Mouse (Mus musculus): ENCODE measurements around the gene Aldh2. TPM values are rescaled to one million over a fixed set of nuclear protein-coding genes. Genes with fewer than 3 reads are reported as not detected.
"Not testable (repeated sequence)": the region's sequence is repeated elsewhere in the genome, so short reads cannot be mapped to it uniquely, and the experiment has no call there.

Aldh2 gene
- polyA plus RNA-seq, 1 experiment from 2014 or later: 53.3 TPM

DNA sequence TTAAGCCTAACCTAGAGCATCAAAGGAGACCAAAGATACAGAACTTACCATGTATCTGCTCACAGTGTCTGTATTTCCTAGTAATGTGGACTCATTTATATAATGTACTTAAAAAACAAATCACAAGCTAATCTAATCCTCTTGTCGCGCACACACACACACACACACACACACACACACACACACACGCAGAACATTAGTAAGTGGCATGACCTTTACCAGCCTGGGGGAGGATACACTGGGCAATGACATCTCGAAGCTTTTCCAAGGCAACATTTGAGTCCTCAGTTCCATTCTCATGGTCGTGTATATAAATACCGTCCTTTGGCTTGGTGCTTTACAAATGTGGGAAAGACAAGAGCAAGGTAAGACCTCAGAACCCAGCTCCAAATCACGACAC, 67.1 kb downstream of the Aldh2 start:
- no peak overlapping the region for H3K4me2 ChIP-seq
- no peaks in the 10 kb centered on the region for H3K27me3 ChIP-seq (ENCODE audit: control insufficient read depth, insufficient read depth, low read length)
- ATAC-seq (ENCODE audit: low FRiP score): no peak
- H3K4me1 ChIP-seq (ENCODE audit: control insufficient read depth, insufficient read depth, low read length): no peaks in the 10 kb centered on the region
- no peaks in the 10 kb centered on the region for H3K9me3 ChIP-seq (ENCODE audit: control insufficient read depth, low read length)
- WGBS: 87% methylated on average over 7 of the region's 7 CpGs
- no peak overlapping the region for H3K27ac ChIP-seq (ENCODE audit: low read depth, low read length)
- H3K36me3 ChIP-seq (ENCODE audit: control insufficient read depth, insufficient read depth, low read length): peaks cover 41% of the 10 kb centered on the region
- no peak overlapping the region for H3K9ac ChIP-seq (ENCODE audit: low read length)
- DNase-seq (ENCODE audit: low spot score, missing footprints): no peak
- H3K4me3 ChIP-seq (ENCODE audit: low read depth, low read length): no peak overlapping the region

DNA sequence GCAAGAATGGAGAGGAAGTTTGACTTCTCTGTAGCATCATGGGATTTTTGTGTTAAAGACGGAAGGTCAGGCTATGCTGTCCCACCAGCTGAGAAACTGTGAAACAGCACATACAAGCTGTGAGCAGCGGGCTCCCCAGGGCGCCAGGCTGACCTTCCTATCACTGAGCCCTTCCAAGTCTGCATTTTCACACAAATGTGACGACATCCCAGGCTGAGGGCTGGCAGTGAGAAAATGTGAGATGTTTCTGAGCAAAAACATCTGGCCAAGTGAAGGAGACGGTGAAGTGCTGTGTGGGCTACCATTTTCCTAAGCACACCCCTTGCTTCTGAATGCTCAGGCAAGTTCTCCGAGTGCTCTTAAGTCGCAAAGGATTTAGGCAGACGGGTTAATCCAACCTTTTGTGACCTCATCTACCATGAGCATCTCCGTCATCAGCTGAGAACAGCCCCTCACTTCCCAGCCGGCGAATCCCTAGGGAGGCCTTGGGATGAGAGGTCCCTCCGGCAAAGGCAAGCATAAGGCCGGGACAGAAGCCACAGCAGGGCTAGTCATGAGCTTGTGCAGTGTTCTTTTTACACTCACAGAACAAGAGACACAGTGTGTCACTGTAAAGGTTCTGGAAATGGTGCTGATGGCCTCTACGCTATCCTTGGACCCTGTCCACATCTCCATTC, 67.7 kb downstream of the Aldh2 start:
- Histone ChIP-seq H3K27me3 (ENCODE audit: control insufficient read depth, insufficient read depth, low read length) (no peaks in the 10 kb centered on the region), H3K27ac (ENCODE audit: low read depth, low read length) (no peak overlapping the region), H3K4me1 (ENCODE audit: control insufficient read depth, insufficient read depth, low read length) (no peaks in the 10 kb centered on the region), H3K4me2 (no peak overlapping the region), H3K9me3 (ENCODE audit: control insufficient read depth, low read length) (no peaks in the 10 kb centered on the region), H3K36me3 (ENCODE audit: control insufficient read depth, insufficient read depth, low read length) (peaks cover 35% of the 10 kb centered on the region), H3K4me3 (ENCODE audit: low read depth, low read length) (no peak overlapping the region), H3K9ac (ENCODE audit: low read length) (no peak overlapping the region)
- DNase-seq (ENCODE audit: low spot score, missing footprints) (no peak), ATAC-seq (ENCODE audit: low FRiP score) (no peak)
- WGBS: 87% methylated on average over 14 of the region's 14 CpGs

DNA sequence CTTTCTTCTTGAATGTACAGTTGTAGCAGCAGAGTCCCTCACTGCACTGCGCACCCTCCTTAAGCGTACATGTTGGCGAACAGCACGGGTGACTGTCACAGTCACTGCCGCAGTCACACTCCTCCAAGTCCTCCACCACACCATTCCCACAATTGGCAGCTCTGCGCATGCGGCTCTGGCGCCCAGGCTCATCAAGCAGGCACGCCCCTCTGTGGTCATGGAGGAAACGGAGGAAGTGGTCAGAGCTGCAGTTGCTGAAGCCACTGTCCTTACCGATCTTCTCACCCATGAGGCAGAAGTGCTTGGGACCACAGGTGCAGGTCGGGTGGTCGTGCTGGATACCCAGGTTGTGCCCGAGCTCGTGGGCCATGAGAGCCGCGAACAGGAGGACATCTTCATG, 73.9 kb downstream of the Aldh2 start:
- H3K36me3 ChIP-seq (ENCODE audit: control insufficient read depth, insufficient read depth, low read length): peaks cover 12% of the 10 kb centered on the region; the same call in 1 of the 2 replicates
- ATAC-seq (ENCODE audit: low FRiP score); H3K27me3 ChIP-seq (ENCODE audit: control insufficient read depth, insufficient read depth, low read length); DNase-seq (ENCODE audit: low spot score, missing footprints); H3K4me1 ChIP-seq (ENCODE audit: control insufficient read depth, insufficient read depth, low read length); H3K4me2 ChIP-seq; H3K4me3 ChIP-seq (ENCODE audit: low read depth, low read length); H3K27ac ChIP-seq (ENCODE audit: low read depth, low read length); H3K9ac ChIP-seq (ENCODE audit: low read length); H3K9me3 ChIP-seq (ENCODE audit: control insufficient read depth, low read length): not testable (repeated sequence)
- 92% methylated on average over 11 of the region's 17 CpGs for WGBS

DNA sequence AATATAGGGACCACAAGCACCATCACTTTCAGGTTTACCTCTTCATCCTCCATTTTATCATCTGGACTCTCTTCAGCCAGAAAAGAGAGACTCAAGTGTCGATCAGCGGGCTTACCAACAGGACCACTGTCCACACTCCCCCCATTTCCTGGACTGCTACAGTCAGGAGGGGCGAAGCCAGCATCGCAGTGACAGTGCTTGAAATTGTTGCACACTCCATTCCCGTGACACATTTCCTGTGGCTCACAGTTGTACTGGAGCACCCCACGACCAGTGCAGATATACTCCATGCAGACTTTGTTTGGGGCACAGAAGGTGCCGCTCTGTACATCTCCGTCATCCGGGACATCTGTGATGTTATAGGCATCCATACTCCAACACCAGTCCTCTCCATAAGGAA, 74.6 kb downstream of the Aldh2 start:
- Histone ChIP-seq H3K36me3 (ENCODE audit: control insufficient read depth, insufficient read depth, low read length) (peaks cover 6% of the 10 kb centered on the region; the same call in 1 of the 2 replicates), H3K9me3 (ENCODE audit: control insufficient read depth, low read length) (no peaks in the 10 kb centered on the region), H3K27ac (ENCODE audit: low read depth, low read length) (no peak overlapping the region), H3K4me3 (ENCODE audit: low read depth, low read length) (no peak overlapping the region), H3K4me2 (no peak overlapping the region), H3K27me3 (ENCODE audit: control insufficient read depth, insufficient read depth, low read length) (no peaks in the 10 kb centered on the region), H3K4me1 (ENCODE audit: control insufficient read depth, insufficient read depth, low read length) (no peaks in the 10 kb centered on the region), H3K9ac (ENCODE audit: low read length) (no peak overlapping the region)
- 92% methylated on average over 9 of the region's 9 CpGs for WGBS
- ATAC-seq (ENCODE audit: low FRiP score): no peak
- no peak for DNase-seq (ENCODE audit: low spot score, missing footprints)

Other genes with a start within 250 kb of the Aldh2 start
- 84.0 and 87.5 TPM in 2 replicates for gene Trafd1, start 208.2 kb downstream of the Aldh2 start, polyA plus RNA-seq (2014; fragmentation: Nextera tagmentation; extraction: Ambion mirVana)
- 46.9 and 51.7 TPM in 2 replicates for gene Naa25, start 195.9 kb downstream of the Aldh2 start, polyA plus RNA-seq (2014; fragmentation: Nextera tagmentation; extraction: Ambion mirVana)
- 0.66 and 1.1 TPM in 2 replicates for gene Tmem116, start 141.9 kb downstream of the Aldh2 start, polyA plus RNA-seq (2014; fragmentation: Nextera tagmentation; extraction: Ambion mirVana)
- 112 and 122 TPM in 2 replicates for gene Erp29, start 141.3 kb downstream of the Aldh2 start, polyA plus RNA-seq (2014; fragmentation: Nextera tagmentation; extraction: Ambion mirVana)
- 0.07 TPM in 1 of 2 replicates, not detected in the other for gene Adam1b, start 90.4 kb downstream of the Aldh2 start, polyA plus RNA-seq (2014; fragmentation: Nextera tagmentation; extraction: Ambion mirVana)
- 2.2 and 3.0 TPM in 2 replicates for gene Adam1a, start 48.3 kb downstream of the Aldh2 start, polyA plus RNA-seq (2014; fragmentation: Nextera tagmentation; extraction: Ambion mirVana)
- not detected in 2 replicates for gene Gm42878, start 48.3 kb downstream of the Aldh2 start, polyA plus RNA-seq (2014; fragmentation: Nextera tagmentation; extraction: Ambion mirVana)
- 52.1 and 53.5 TPM in 2 replicates for gene Mapkapk5, start 47.9 kb downstream of the Aldh2 start, polyA plus RNA-seq (2014; fragmentation: Nextera tagmentation; extraction: Ambion mirVana)
- gene Acad12, start 25.1 kb upstream of the Aldh2 start, polyA plus RNA-seq (2014; fragmentation: Nextera tagmentation; extraction: Ambion mirVana): 1.5 TPM in 2 replicates
- 2.5 and 2.6 TPM in 2 replicates for gene Acad10, start 66.7 kb upstream of the Aldh2 start, polyA plus RNA-seq (2014; fragmentation: Nextera tagmentation; extraction: Ambion mirVana)
- gene Brap, start 66.7 kb upstream of the Aldh2 start, polyA plus RNA-seq (2014; fragmentation: Nextera tagmentation; extraction: Ambion mirVana): 37.7 and 43.0 TPM in 2 replicates
- gene Atxn2, start 117.5 kb upstream of the Aldh2 start, polyA plus RNA-seq (2014; fragmentation: Nextera tagmentation; extraction: Ambion mirVana): 59.2 and 66.8 TPM in 2 replicates
- 5.8 and 9.4 TPM in 2 replicates for gene Sh2b3, start 243.8 kb upstream of the Aldh2 start, polyA plus RNA-seq (2014; fragmentation: Nextera tagmentation; extraction: Ambion mirVana)

Data from midbrain, embryonic 11.5 days (tissue).